Mouse (Mus musculus) MEL (cell line): ENCODE data around the gene Grem1. TPM values are rescaled to one million over a fixed set of nuclear protein-coding genes. Genes with fewer than 3 reads are reported as not detected.

Experiments used
- DNase-seq: peaks from one replicate; pipeline ENCODE4 v3.0.0; 2011; ENCODE audit warnings: low read depth, low spot score
- H3K27ac ChIP-seq: 2 replicates; pipeline ENCODE4 v1.5.1; 2012; ENCODE audit warnings: low read depth, mild to moderate bottlenecking, control low read depth, low read length, moderate library complexity; ENCODE audit not compliant: control insufficient read depth
- H3K27me3 ChIP-seq, 2 experiments: fragments of 150-350 bp in 1 of 2; sonication (generic) in 1 of 2; 2 replicates each; pipeline ENCODE4 v1.6.1; 2012; ENCODE audit warnings: low read length in 2 of 2, mild to moderate bottlenecking in 2 of 2, improper control_type of control experiment in 1 of 2, moderate library complexity in 1 of 2; ENCODE audit not compliant: insufficient read depth in 2 of 2, control insufficient read depth in 1 of 2
- H3K36me3 ChIP-seq, 2 experiments: 2 replicates each; pipeline ENCODE4 v1.6.1; 2012 to 2014; ENCODE audit warnings: low read length in 2 of 2, improper control_type of control experiment in 1 of 2, inconsistent platforms in 1 of 2, mild to moderate bottlenecking in 1 of 2; ENCODE audit not compliant: insufficient read depth in 2 of 2, control insufficient read depth in 1 of 2
- H3K4me1 ChIP-seq, 2 experiments: fragments of 150-350 bp in 1 of 2; sonication (generic) in 1 of 2; 2 replicates each; pipeline ENCODE4 v1.6.1; 2012; ENCODE audit warnings: low read length in 2 of 2, improper control_type of control experiment in 1 of 2, mild to moderate bottlenecking in 1 of 2; ENCODE audit not compliant: insufficient read depth in 2 of 2, control insufficient read depth in 1 of 2
- H3K4me3 ChIP-seq, 2 experiments: fragments of 150-350 bp in 1 of 2; sonication (generic) in 1 of 2; 2 replicates each; pipeline ENCODE4 v1.5.1; 2012; ENCODE audit warnings: low read depth in 2 of 2, low read length in 2 of 2, mild to moderate bottlenecking in 2 of 2, moderate library complexity in 2 of 2, control low read depth in 1 of 2, improper control_type of control experiment in 1 of 2; ENCODE audit not compliant: control insufficient read depth in 1 of 2, insufficient read depth in 1 of 2
- H3K79me2 ChIP-seq: 2 replicates; pipeline ENCODE4 v1.6.1; 2012; ENCODE audit warnings: mild to moderate bottlenecking, low read length, moderate library complexity; ENCODE audit not compliant: control insufficient read depth, poor library complexity, insufficient read depth
- H3K9ac ChIP-seq: 2 replicates; pipeline ENCODE4 v1.6.1; 2012; ENCODE audit warnings: low read depth, mild to moderate bottlenecking, control low read depth, low read length, moderate library complexity; ENCODE audit not compliant: control insufficient read depth, poor library complexity, severe bottlenecking
- H3K9me3 ChIP-seq: fragments of 150-350 bp; sonication (generic); replicated peaks from 2 replicates; pipeline ENCODE4 v1.6.1; 2012; ENCODE audit warnings: mild to moderate bottlenecking, low read length, improper control_type of control experiment, moderate library complexity; ENCODE audit not compliant: insufficient read depth
- CHD1 ChIP-seq: IDR thresholded peaks from 2 replicates; pipeline ENCODE4 v1.6.1; 2012; ENCODE audit warnings: low read depth, mild to moderate bottlenecking, inconsistent platforms, low read length, improper control_type of control experiment
- CTCF ChIP-seq, 3 experiments: IDR thresholded peaks in 2 of 3; conservative IDR thresholded peaks in 1 of 3; 2 replicates each; pipeline ENCODE4 v1.5.1; 2011 to 2012; ENCODE audit warnings: low read length in 3 of 3, low read depth in 2 of 3, mild to moderate bottlenecking in 2 of 3, improper control_type of control experiment in 1 of 3, inconsistent platforms in 1 of 3, mixed read lengths in 1 of 3, moderate library complexity in 1 of 3; ENCODE audit not compliant: control insufficient read depth in 1 of 3, insufficient read depth in 1 of 3, poor library complexity in 1 of 3, severe bottlenecking in 1 of 3
- E2F4 ChIP-seq: IDR thresholded peaks from 2 replicates; pipeline ENCODE4 v1.6.1; 2011; ENCODE audit warnings: low read depth, low read length, improper control_type of control experiment, borderline replicate concordance
- GATA1 ChIP-seq: IDR thresholded peaks from 2 replicates; pipeline ENCODE4 v1.6.1; 2011; ENCODE audit warnings: low read depth, low read length, improper control_type of control experiment
- HCFC1 ChIP-seq: IDR thresholded peaks from 2 replicates; pipeline ENCODE4 v1.6.1; 2012; ENCODE audit warnings: low read depth, mild to moderate bottlenecking, inconsistent platforms, low read length, improper control_type of control experiment, moderate library complexity
- JUND ChIP-seq: IDR thresholded peaks from 2 replicates; pipeline ENCODE4 v1.6.1; 2011; ENCODE audit warnings: low read depth, mild to moderate bottlenecking, improper control_type of control experiment, low read length
- MEF2A ChIP-seq: IDR thresholded peaks from 2 replicates; pipeline ENCODE4 v1.6.1; 2014; ENCODE audit warnings: low read depth, mild to moderate bottlenecking, inconsistent platforms, low read length, improper control_type of control experiment; ENCODE audit not compliant: poor library complexity, insufficient replicate concordance, severe bottlenecking; ENCODE audit errors: extremely low read depth
- MYC ChIP-seq: IDR thresholded peaks from 2 replicates; pipeline ENCODE4 v1.6.1; 2011; ENCODE audit warnings: low read depth, mild to moderate bottlenecking, low read length, improper control_type of control experiment, moderate library complexity
- NRF1 ChIP-seq: IDR thresholded peaks from 2 replicates; pipeline ENCODE4 v1.6.1; 2014; ENCODE audit warnings: low read depth, mild to moderate bottlenecking, inconsistent platforms, low read length, improper control_type of control experiment, moderate library complexity; ENCODE audit not compliant: poor library complexity, insufficient read depth, severe bottlenecking
- RAD21 ChIP-seq: IDR thresholded peaks from 2 replicates; pipeline ENCODE4 v1.6.1; 2011; ENCODE audit warnings: mild to moderate bottlenecking, low read depth, low read length, improper control_type of control experiment
- SIN3A ChIP-seq: IDR thresholded peaks from 2 replicates; pipeline ENCODE4 v1.6.1; 2012; ENCODE audit warnings: low read length, improper control_type of control experiment, inconsistent platforms
- USF2 ChIP-seq, 2 experiments: IDR thresholded peaks; 2 replicates each; pipeline ENCODE4 v1.6.1; 2011 to 2012; ENCODE audit warnings: improper control_type of control experiment in 2 of 2, low read length in 2 of 2, borderline replicate concordance in 1 of 2, inconsistent platforms in 1 of 2, low read depth in 1 of 2, mild to moderate bottlenecking in 1 of 2; ENCODE audit not compliant: insufficient read depth in 1 of 2
- ZKSCAN1 ChIP-seq: IDR thresholded peaks from 2 replicates; pipeline ENCODE4 v1.6.1; 2012; ENCODE audit warnings: low read depth, mild to moderate bottlenecking, inconsistent platforms, low read length, improper control_type of control experiment, moderate library complexity
- polyA plus RNA-seq, 2 experiments: library from polyadenylated mRNA; stranded (reverse) in 1 of 2; unstranded in 1 of 2; fragments of >175 nt in 1 of 2; fragments of >200 nt in 1 of 2; gene quantifications; 2 replicates each; pipeline versions ENCODE4 v1.2.1 to v1.2.4; 2012; ENCODE audit warnings: low replicate concordance in 2 of 2, low read depth in 1 of 2; ENCODE audit not compliant: insufficient read length in 2 of 2, insufficient read depth in 1 of 2, missing spikeins in 1 of 2
- total RNA-seq: library from RNA; depleted of rRNA; stranded (reverse); fragments of 300-350 nt; gene quantifications from 2 replicates; pipeline ENCODE4 v1.2.3, GENCODE M21; 2012

The Grem1 gene
- total and polyA plus RNA-seq, 3 experiments: not detected

- Histone ChIP-seq H3K9me3 (no peaks in the 10 kb centered on the region), H3K9ac (no peak overlapping the region), H3K79me2 (no peaks in the 10 kb centered on the region), H3K27me3 (no peaks in the 10 kb centered on the region; a peak in 1 of 4 replicates), H3K4me3 (no peak overlapping the region), H3K36me3 (no peaks in the 10 kb centered on the region), H3K4me1 (no peaks in the 10 kb centered on the region), H3K27ac (no peak overlapping the region)
- TF ChIP-seq CTCF (IDR thresholded peaks at IDR 0.05 in 2 of 3, conservative IDR thresholded peaks at IDR 0.05 in 1 of 3; ENCODE audit: control insufficient read depth in 1 of 3, insufficient read depth in 1 of 3, low read depth in 2 of 3, low read length in 3 of 3, poor library complexity in 1 of 3, severe bottlenecking in 1 of 3) (peak in 1 of 3 experiments; percentile 13; a peak in 1 of 6 replicates), MYC (no peak), USF2 (IDR thresholded peaks at IDR 0.05; ENCODE audit: borderline replicate concordance in 1 of 2, insufficient read depth in 1 of 2, low read depth in 1 of 2, low read length in 2 of 2) (no peak), MEF2A (no peak), GATA1 (no peak)
- peak; percentile 11 for DNase-seq
Observed at GRCm38 (mm10) chr2:113778036-113778435, 19.6 kb upstream of the Grem1 start.

- H3K4me3 ChIP-seq: no peak overlapping the region
- H3K4me1 ChIP-seq: no peaks in the 10 kb centered on the region
- no peak overlapping the region for H3K9ac ChIP-seq
- H3K27me3 ChIP-seq: no peaks in the 10 kb centered on the region; a peak in 1 of 4 replicates
- no peaks in the 10 kb centered on the region for H3K36me3 ChIP-seq
- no peak overlapping the region for H3K27ac ChIP-seq
- H3K9me3 ChIP-seq: no peaks in the 10 kb centered on the region
- no peak for DNase-seq
- H3K79me2 ChIP-seq: no peaks in the 10 kb centered on the region
- TF ChIP-seq JUND (no peak), E2F4 (no peak), NRF1 (no peak), USF2 (IDR thresholded peaks at IDR 0.05; ENCODE audit: borderline replicate concordance in 1 of 2, insufficient read depth in 1 of 2, low read depth in 1 of 2, low read length in 2 of 2) (no peak), ZKSCAN1 (no peak), HCFC1 (no peak), CHD1 (no peak), RAD21 (no peak), CTCF (IDR thresholded peaks at IDR 0.05 in 2 of 3, conservative IDR thresholded peaks at IDR 0.05 in 1 of 3; ENCODE audit: control insufficient read depth in 1 of 3, insufficient read depth in 1 of 3, low read depth in 2 of 3, low read length in 3 of 3, poor library complexity in 1 of 3, severe bottlenecking in 1 of 3) (no peak), SIN3A (no peak)
Observed at GRCm38 (mm10) chr2:113776297-113776696, 17.9 kb upstream of the Grem1 start.
